Mouse (Mus musculus) fat pad, adult 2 months (tissue): ENCODE measurements around the gene 6430548M08Rik.

Experiments used
- DNase-seq: peaks from one replicate; pipeline ENCODE4 v3.0.0-alpha.2; 2011; ENCODE audit warnings: low read depth, low spot score; ENCODE audit errors: extremely low read depth

Gene 6430548M08Rik

DNA sequence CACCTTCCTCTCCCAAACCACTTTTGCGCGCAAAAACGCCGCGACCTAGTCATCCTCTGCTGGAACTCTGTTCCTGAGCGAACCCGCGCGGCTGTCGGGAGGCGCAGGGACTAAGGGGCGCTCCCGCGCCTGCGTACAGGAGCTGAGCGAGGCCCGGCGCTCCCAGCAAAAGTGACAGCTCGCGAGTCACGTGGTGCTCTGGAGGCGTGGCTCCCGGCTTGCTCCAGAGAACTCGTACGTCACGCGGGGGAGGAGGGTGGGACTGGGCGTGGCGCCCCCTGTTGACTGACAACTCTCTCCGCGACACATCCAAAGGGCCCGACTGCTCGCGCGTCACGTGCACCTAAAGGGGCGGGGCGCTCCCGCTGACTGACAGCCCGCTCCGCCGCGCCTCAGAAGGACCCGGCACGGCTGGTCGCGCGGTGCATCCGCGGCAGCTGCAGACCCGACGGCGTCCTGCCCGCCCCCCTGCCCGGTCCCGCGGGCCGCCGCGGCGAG lies at the start of gene 6430548M08Rik:
Gene 6430548M08Rik, plus strand, starts transcription at position 395 of the 498 bp plus-strand sequence.
- DNase-seq: peak; percentile 80

- no peak for DNase-seq
Observed at GRCm38 (mm10) chr8:120065611-120066010, 48.3 kb upstream of the 6430548M08Rik start.

- no peak for DNase-seq
Observed at GRCm38 (mm10) chr8:120066226-120066625, 47.7 kb upstream of the 6430548M08Rik start.

GRCm38 (mm10) chr8:120067936-120068668 lies 45.9 kb upstream of the 6430548M08Rik start:
- no peak for DNase-seq

- no peak for DNase-seq
Observed at GRCm38 (mm10) chr8:120071684-120072083, 42.3 kb upstream of the 6430548M08Rik start.

DNA sequence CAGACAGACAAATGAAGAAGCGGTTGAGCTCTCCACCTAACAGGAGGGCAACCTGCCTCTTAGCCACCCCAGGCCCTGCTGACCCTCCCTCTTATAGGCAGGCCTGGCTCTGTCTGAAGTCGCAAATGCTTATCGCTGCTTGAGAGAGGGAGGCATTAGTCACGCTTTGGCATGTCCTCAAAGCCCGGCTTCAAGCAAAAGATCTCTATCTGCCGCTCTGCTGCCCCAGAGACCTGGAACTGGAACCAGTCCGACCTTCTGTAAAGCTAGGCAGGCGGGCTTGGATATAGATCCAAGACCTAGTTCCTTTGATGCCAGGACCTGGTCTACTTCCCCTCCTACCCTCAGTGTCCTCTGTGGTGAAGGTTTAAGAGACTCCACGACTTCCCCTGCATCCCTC lies 41.7 kb upstream of the 6430548M08Rik start:
- peak; percentile 52 for DNase-seq

- no peak for DNase-seq
Observed at GRCm38 (mm10) chr8:120072827-120073226, 41.1 kb upstream of the 6430548M08Rik start.

DNA sequence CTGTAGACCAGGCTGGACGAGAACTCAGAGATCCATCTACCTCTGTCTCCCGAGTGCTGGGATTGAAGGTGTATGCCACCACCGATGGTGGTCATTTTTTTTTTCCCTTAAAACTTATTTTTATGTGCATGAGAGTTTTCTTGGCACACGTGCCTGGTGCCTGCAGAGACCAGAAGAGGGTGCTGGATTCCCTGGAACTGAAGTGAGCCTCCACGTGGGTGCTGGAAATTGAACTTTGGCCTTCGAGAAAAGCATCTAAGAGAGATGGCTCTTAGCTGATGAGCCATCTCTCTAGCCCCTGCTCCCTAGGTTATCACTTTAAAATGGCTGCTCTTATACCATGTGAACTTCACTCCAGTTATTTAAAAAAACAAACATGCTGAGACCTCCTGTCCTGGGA lies 39.4 kb upstream of the 6430548M08Rik start:
- no peak for DNase-seq

DNA sequence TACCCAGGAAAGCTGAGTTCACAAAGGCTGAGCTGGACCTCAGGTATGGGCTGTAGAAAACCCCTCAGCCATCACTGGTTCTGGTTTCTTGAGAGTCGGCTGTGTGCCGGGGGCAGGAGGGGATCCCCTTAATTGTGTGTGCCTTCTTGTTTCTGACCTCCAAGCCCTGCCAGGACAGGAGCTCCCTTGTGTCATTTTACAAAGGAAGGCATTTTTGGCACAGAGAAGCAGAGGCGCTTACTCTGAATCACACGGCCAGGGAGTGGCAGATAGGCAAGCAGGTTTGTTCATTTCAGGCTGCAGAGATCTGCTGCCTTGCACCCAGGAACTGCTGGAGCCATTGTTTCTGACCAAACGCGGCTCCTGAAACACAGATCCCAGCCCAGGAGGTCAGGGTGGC lies 38.6 kb upstream of the 6430548M08Rik start:
- no peak for DNase-seq

- DNase-seq: no peak
Observed at GRCm38 (mm10) chr8:120078080-120078479, 35.9 kb upstream of the 6430548M08Rik start.

DNA sequence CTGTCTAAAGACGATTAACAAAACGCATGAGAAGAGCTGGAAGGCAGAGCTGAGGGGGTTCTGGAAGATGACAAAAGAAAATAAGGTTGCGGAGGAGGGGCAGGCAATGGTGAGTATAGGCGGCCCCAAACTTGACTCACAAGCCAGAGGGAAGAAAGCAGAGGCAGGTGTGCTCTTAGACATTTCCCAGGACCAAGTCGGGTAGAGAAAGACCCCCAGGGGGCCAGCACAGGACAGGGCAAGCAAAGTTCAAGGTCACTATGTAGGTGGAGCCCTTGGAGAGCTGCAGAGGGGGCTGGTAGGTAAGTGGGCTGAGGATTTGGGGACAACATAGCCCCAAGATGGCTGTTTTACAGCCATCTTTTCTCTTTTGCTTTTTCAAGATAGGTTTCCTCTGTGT lies 34.6 kb upstream of the 6430548M08Rik start:
- DNase-seq: no peak

DNA sequence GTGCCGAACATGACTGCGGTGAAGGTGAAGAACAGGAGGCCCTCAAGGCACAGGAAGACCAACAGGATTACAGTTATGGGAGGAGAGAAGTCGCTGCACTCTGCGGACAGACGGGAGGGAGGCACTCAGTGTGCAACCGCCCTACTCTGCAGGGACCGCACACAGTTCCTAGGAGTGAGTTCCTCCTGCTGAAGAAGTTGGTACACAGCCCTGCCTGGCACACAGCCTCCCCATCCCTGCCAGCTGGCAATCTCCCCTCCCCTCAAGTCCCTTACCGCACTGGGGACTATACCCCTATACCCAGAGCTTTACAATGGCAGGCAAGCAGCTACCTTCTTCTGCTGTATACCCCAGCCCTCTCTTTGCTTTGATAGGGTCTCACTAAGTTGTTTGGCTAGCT lies 30.7 kb upstream of the 6430548M08Rik start:
- DNase-seq: no peak

DNA sequence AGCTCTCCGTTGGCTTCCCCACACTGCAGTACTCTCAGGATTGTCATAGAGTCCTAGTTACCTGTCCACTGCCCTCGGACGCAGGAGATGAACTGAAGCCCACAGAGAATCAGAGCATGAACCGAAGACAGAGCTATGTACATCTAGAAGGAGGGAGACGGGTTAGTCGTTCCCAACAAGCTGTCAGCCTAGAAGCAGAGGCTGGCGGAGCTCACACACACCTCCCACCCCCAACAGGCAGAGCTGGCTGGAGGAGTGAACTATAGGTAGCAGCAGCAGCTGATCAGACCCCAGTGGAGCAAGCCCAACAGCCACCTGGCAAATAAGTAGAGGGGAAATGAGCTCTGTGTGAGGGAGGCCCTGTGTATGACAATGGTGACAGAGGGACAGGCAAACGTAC lies 29.2 kb upstream of the 6430548M08Rik start:
- DNase-seq: no peak

GRCm38 (mm10) chr8:120089511-120089910 lies 24.4 kb upstream of the 6430548M08Rik start:
- no peak for DNase-seq

GRCm38 (mm10) chr8:120091032-120091431 lies 22.9 kb upstream of the 6430548M08Rik start:
- DNase-seq: no peak

DNA sequence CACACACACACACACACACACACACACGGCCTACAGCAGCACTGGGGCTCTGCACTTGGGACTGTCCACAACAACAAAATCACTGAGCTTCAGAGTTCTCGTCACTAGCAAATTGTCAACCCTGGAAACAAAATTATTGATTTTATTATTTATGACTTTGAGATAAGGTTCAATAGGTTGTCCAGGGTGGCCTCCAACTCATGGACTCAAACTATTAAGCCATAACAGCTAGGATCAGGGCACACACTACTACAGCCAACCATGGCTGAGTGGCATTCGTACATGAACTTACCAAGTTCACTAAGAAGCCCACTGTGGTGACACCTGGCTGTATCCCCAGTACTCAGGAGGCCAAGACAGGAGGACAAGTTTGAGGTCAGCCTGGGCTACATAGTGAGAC lies 20.8 kb upstream of the 6430548M08Rik start:
- no peak for DNase-seq

- no peak for DNase-seq
Observed at GRCm38 (mm10) chr8:120094801-120095200, 19.2 kb upstream of the 6430548M08Rik start.

- no peak for DNase-seq
Observed at GRCm38 (mm10) chr8:120096486-120096885, 17.5 kb upstream of the 6430548M08Rik start.

GRCm38 (mm10) chr8:120100388-120101067 lies 13.4 kb upstream of the 6430548M08Rik start:
- DNase-seq: no peak

GRCm38 (mm10) chr8:120101068-120101972 lies 12.6 kb upstream of the 6430548M08Rik start, which contains the start of gene Zdhhc7:
Gene Zdhhc7, minus strand, starts transcription at chr8:120101482.
- no peak for DNase-seq

DNA sequence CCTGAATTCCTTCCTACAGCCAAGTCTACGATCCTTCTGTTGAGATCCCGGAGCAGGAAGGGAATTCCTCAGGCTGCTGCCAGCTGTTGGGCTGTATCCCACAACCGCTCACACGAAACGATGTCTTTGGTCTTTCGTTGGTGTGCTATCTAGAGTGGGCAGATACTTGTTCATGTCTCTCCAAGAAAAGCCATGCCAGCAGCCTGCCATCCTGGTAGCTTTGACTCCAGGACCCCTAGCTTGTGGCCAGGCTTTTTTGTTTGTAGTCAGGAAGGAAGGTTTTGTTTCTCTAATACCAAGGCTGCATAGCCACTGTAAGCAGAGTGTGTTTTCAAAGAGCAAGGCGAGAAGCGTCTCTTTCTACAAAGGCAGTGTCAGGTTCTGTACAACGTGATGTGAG lies 10.0 kb upstream of the 6430548M08Rik start:
- no peak for DNase-seq
